Mouse (Mus musculus) midbrain, embryonic 16.5 days (tissue): ENCODE data around the gene Gm20388. TPM values are rescaled to one million over a fixed set of nuclear protein-coding genes. Genes with fewer than 3 reads are reported as not detected.

Experiments used
- ATAC-seq: fragments of 200-750 bp; cut with Nextera tagmentation; 2 replicates; pipeline ENCODE4 v1.8.0; 2017; ENCODE audit warnings: moderate TSS enrichment
- H3K27ac ChIP-seq: fragments of 300-500 bp; sonication (generic); 2 replicates; pipeline ENCODE4 v1.5.1; 2014; ENCODE audit warnings: mild to moderate bottlenecking, low read length, mixed read lengths
- H3K27me3 ChIP-seq: fragments of 300-500 bp; sonication (generic); 2 replicates; pipeline ENCODE4 v1.6.1; 2014; ENCODE audit warnings: low read depth, low read length, mixed read lengths; ENCODE audit not compliant: control insufficient read depth, insufficient read depth
- H3K36me3 ChIP-seq: fragments of 300-500 bp; sonication (generic); 2 replicates; pipeline ENCODE4 v1.6.1; 2014; ENCODE audit warnings: mild to moderate bottlenecking, low read length, moderate library complexity, mixed read lengths; ENCODE audit not compliant: control insufficient read depth, insufficient read depth
- H3K4me1 ChIP-seq: fragments of 300-500 bp; sonication (generic); 2 replicates; pipeline ENCODE4 v1.6.1; 2014; ENCODE audit warnings: mild to moderate bottlenecking, low read length, mixed read lengths; ENCODE audit not compliant: control insufficient read depth, insufficient read depth
- H3K4me2 ChIP-seq: fragments of 300-500 bp; sonication (generic); 2 replicates; pipeline ENCODE4 v1.6.1; 2014; ENCODE audit warnings: mild to moderate bottlenecking, low read length, mixed read lengths
- H3K4me3 ChIP-seq: fragments of 300-500 bp; sonication (generic); 2 replicates; pipeline ENCODE4 v1.5.1; 2014; ENCODE audit warnings: low read depth, mild to moderate bottlenecking, low read length, moderate library complexity, mixed read lengths
- H3K9ac ChIP-seq: fragments of 300-500 bp; sonication (generic); 2 replicates; pipeline ENCODE4 v1.6.1; 2014; ENCODE audit warnings: low read depth, low read length, mixed read lengths
- H3K9me3 ChIP-seq: fragments of 300-500 bp; sonication (generic); replicated peaks from 2 replicates; pipeline ENCODE4 v1.6.1; 2014; ENCODE audit warnings: mild to moderate bottlenecking, low read length, mixed read lengths; ENCODE audit not compliant: control insufficient read depth, poor library complexity, severe bottlenecking
- WGBS: fragments of 180-500 bp; shearing (Covaris S2); extraction: QIAGEN DNeasy Blood & Tissue Kit; methylation state at CpG from one replicate; pipeline ENCODE4 v1.1.7; 2014; 5-methylcytosine and 5-hydroxymethylcytosine counted together
- polyA plus RNA-seq: library from polyadenylated mRNA; unstranded; fragments of >200 nt; fragmentation: Nextera tagmentation; extraction: Ambion mirVana; gene quantifications from 2 replicates; pipeline ENCODE4 v1.2.1, GENCODE M21; 2015

Gene Gm20388
- polyA plus RNA-seq, 1 experiment from 2014 or later = 7.5 TPM

DNA sequence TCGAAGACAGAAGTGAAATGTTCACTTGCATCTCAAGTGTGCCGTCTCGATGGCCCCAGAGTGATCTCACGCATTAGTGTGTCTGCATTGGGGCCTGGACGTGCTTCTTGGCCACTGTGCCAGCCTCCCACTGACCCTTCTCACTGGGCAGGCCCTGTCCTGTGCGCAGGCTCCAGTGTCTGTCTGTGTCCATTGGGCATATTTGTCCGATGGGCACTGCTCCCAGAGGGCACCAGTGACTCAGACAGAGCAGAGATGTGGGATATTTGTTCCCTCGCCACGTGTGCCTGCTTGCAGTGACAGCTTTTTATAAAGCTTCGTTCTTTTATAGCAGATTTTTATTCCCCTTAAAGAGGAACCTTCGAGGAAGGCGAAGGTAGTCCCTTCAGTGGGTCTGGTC, 1863.2 kb downstream of the Gm20388 start:
- H3K4me1 ChIP-seq = peaks cover 13% of the 10 kb centered on the region
- H3K9me3 ChIP-seq = no peaks in the 10 kb centered on the region
- 88% methylated on average over 12 of the region's 12 CpGs for WGBS
- no peak overlapping the region for H3K4me3 ChIP-seq
- no peak overlapping the region for H3K9ac ChIP-seq
- no peaks in the 10 kb centered on the region for H3K27me3 ChIP-seq
- no peak overlapping the region for H3K27ac ChIP-seq
- ATAC-seq = no peak
- H3K36me3 ChIP-seq = no peaks in the 10 kb centered on the region
- H3K4me2 ChIP-seq = no peak overlapping the region

- Histone ChIP-seq H3K4me3 (no peak overlapping the region), H3K4me1 (no peaks in the 10 kb centered on the region; the same call in 1 of the 2 replicates), H3K9ac (no peak overlapping the region), H3K9me3 (no peaks in the 10 kb centered on the region), H3K27ac (no peak overlapping the region), H3K4me2 (no peak overlapping the region), H3K36me3 (peaks cover 2% of the 10 kb centered on the region; the same call in 1 of the 2 replicates), H3K27me3 (no peaks in the 10 kb centered on the region)
- 77% methylated on average over 5 of the region's 5 CpGs for WGBS
- no peak for ATAC-seq
Measured at GRCm38 (mm10) chr8:121782493-121782892, 1871.9 kb downstream of the Gm20388 start.

DNA sequence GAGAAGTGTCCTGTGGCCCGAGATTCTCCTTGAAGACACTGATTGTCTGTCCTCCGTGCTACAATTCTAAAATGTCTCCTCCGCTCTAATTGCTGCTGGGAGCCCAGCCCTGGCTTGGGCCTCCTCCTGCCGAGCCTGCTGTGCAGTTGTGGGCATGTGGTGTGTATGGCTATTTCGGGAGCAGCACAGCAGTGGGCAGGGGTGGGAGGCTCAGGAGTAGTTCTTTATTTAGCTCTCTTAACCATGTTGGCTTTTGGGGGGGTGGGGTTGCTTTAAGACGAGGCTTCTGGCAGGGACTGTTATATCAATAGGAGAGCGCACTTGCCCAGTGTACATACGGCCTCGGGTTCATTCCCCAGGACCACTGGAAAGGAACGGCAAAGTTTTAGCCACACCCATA, 1875.9 kb downstream of the Gm20388 start:
- Histone ChIP-seq H3K4me3 (no peak overlapping the region), H3K27ac (no peak overlapping the region), H3K4me1 (no peaks in the 10 kb centered on the region), H3K9ac (no peak overlapping the region), H3K4me2 (no peak overlapping the region), H3K36me3 (peaks cover 6% of the 10 kb centered on the region; the same call in 1 of the 2 replicates), H3K9me3 (no peaks in the 10 kb centered on the region), H3K27me3 (no peaks in the 10 kb centered on the region)
- 60% methylated on average over 10 of the region's 10 CpGs for WGBS
- ATAC-seq = no peak

DNA sequence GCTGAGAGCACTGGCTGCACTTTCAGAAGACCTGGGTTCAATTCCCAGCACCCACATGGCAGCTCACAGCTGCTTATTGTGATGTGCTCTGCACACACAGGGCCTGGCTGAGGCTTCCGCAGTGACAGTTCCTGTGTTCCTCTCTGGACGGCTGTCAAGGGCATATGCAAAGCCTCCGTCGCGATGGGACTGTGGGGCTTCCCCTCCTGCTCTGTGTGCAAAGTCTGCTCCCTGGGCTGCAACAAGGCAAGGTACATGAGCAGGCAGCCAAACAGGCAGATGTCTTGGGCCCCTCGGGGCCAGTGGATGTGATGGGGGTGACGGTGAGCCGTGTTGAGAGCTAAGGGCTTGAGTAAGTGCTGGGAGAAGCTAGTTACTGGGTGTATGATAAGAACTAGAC, 1878.1 kb downstream of the Gm20388 start:
- Histone ChIP-seq H3K4me3 (no peak overlapping the region), H3K36me3 (peaks cover 6% of the 10 kb centered on the region; the same call in 1 of the 2 replicates), H3K9ac (no peak overlapping the region), H3K27ac (no peak overlapping the region), H3K4me1 (no peaks in the 10 kb centered on the region), H3K27me3 (no peaks in the 10 kb centered on the region), H3K9me3 (no peaks in the 10 kb centered on the region), H3K4me2 (no peak overlapping the region)
- WGBS = 78% methylated on average over 8 of the region's 8 CpGs
- ATAC-seq = no peak

- H3K27ac ChIP-seq = no peak overlapping the region
- 86% methylated on average over 7 of the region's 7 CpGs for WGBS
- no peaks in the 10 kb centered on the region for H3K9me3 ChIP-seq
- no peak overlapping the region for H3K9ac ChIP-seq
- no peaks in the 10 kb centered on the region for H3K27me3 ChIP-seq
- H3K4me1 ChIP-seq = no peaks in the 10 kb centered on the region
- no peak overlapping the region for H3K4me3 ChIP-seq
- peaks cover 7% of the 10 kb centered on the region; the same call in 1 of the 2 replicates for H3K36me3 ChIP-seq
- ATAC-seq = no peak
- no peak overlapping the region for H3K4me2 ChIP-seq
Measured at GRCm38 (mm10) chr8:121792159-121792558, 1881.5 kb downstream of the Gm20388 start.

DNA sequence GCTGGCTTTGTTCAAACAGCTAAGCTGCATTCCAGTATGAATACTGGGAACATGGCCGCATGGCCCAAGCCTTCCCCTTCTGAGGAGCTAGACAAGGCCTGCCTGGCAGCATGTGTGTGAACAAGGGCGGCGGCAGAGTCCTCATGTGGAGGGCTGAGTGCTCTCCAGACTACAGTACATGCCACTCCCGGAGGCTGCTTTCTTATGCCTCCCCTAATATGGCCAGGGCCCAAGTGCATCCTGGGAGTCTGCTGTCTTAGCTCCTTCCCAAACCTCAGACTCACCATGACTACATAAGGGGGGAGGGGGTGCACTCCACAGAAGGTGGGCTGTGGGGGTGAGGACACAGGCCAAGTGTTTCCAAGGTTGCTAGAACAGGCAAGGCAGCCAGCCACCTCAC, 1882.0 kb downstream of the Gm20388 start:
- Histone ChIP-seq H3K36me3 (peaks cover 7% of the 10 kb centered on the region; the same call in 1 of the 2 replicates), H3K4me3 (no peak overlapping the region), H3K4me2 (no peak overlapping the region), H3K27me3 (no peaks in the 10 kb centered on the region), H3K9me3 (no peaks in the 10 kb centered on the region), H3K27ac (no peak overlapping the region), H3K4me1 (no peaks in the 10 kb centered on the region), H3K9ac (no peak overlapping the region)
- 85% methylated on average over 4 of the region's 4 CpGs for WGBS
- ATAC-seq = no peak

- H3K36me3 ChIP-seq = peaks cover 13% of the 10 kb centered on the region
- 54% methylated on average over 3 of the region's 3 CpGs for WGBS
Measured at GRCm38 (mm10) chr8:121794151-121794550, 1883.5 kb downstream of the Gm20388 start.

GRCm38 (mm10) chr8:121795461-121795860, 1884.8 kb downstream of the Gm20388 start:
- no peak for ATAC-seq
- H3K36me3 ChIP-seq = peaks cover 9% of the 10 kb centered on the region
- H3K27ac ChIP-seq = no peak overlapping the region
- no peak overlapping the region for H3K9ac ChIP-seq
- no peaks in the 10 kb centered on the region for H3K27me3 ChIP-seq
- no peak overlapping the region for H3K4me2 ChIP-seq
- no peaks in the 10 kb centered on the region for H3K9me3 ChIP-seq
- H3K4me1 ChIP-seq = no peaks in the 10 kb centered on the region
- H3K4me3 ChIP-seq = no peak overlapping the region
- WGBS = 93% methylated on average over 8 of the region's 8 CpGs

More at GRCm38 (mm10) chr8:121794151-121794550, 1883.5 kb downstream of the Gm20388 start:
- Histone ChIP-seq H3K9me3 (no peaks in the 10 kb centered on the region), H3K9ac (no peak overlapping the region), H3K4me2 (no peak overlapping the region), H3K27ac (no peak overlapping the region), H3K4me3 (no peak overlapping the region), H3K27me3 (no peaks in the 10 kb centered on the region), H3K4me1 (no peaks in the 10 kb centered on the region)
- no peak for ATAC-seq

DNA sequence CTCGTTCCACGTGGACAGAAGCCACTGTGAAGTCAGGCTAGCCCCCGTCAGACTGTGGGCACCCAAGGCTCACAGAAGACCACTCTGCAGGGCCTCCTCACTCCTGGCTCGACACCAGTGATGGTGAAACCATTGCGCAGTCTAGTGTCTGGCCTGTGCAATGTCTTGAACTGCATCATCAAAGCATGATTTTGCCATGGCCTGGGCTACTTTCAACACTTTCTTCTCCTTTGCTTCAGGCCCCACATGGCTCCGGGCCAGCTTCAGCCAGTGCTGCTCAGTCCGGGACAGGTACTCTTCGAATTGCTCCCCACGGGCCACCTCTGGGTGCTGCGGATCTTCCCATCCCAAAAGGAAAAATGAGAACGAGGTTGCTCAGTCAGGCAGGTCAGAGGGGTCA, 1885.8 kb downstream of the Gm20388 start:
- WGBS = 92% methylated on average over 11 of the region's 11 CpGs
- peaks cover 13% of the 10 kb centered on the region for H3K36me3 ChIP-seq

More for the DNA sequence above, 1885.8 kb downstream of the Gm20388 start:
- Histone ChIP-seq H3K9me3 (no peaks in the 10 kb centered on the region), H3K4me1 (no peaks in the 10 kb centered on the region), H3K4me3 (no peak overlapping the region), H3K27ac (no peak overlapping the region), H3K27me3 (no peaks in the 10 kb centered on the region), H3K9ac (no peak overlapping the region), H3K4me2 (no peak overlapping the region)
- no peak for ATAC-seq
